Mouse (Mus musculus): ENCODE measurements around the gene Klhl6.

DNA sequence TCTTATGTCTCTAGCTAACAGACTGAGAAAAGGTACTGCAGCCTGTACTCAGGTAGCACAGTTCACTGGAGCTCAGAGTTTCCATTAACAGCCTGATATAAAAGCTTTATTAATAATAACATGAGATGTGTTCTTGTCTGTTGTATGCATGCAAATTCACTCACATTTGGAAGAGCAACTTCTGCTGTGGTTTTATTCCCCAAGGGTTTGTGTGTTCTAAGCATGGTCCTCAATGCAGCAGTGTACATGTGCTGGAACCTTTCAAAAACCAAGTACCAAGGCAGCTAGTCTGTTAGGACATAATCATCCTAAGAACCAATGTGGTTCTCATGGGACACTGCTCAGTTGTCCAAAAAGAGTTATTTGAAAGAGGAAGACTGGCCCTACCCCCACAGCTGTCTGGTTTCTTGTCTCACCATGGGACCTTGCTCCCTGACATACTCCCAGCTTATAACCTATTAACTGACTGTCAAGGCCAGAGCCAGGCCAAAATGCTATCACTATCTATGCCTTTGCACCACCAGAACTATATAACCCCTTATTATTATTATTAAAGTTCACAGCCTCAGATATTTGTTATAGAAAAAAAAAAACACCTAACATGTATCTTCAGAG, 10.0 kb downstream of the Klhl6 start:
- TF ChIP-seq CTCF (conservative IDR thresholded peaks at IDR 0.05 in 1 of 2, IDR thresholded peaks at IDR 0.05 in 1 of 2; ENCODE audit: low read depth in 2 of 2, low read length in 2 of 2) (no peak), MYC (IDR thresholded peaks at IDR 0.05; ENCODE audit: low read depth, low read length) (0 out of 2 replicates have a peak, but pooled peaks have one; percentile 46), NRF1 (IDR thresholded peaks at IDR 0.05; ENCODE audit: low read depth, low read length) (no peak), PAX5 (IDR thresholded peaks at IDR 0.05; ENCODE audit: low read length) (no peak), ZKSCAN1 (IDR thresholded peaks at IDR 0.05; ENCODE audit: borderline replicate concordance, low read depth, low read length) (no peak), EP300 (IDR thresholded peaks at IDR 0.05; ENCODE audit: low read length) (peak; percentile 48; the same call in 1 of the 2 replicates), RAD21 (IDR thresholded peaks at IDR 0.05; ENCODE audit: low read depth, low read length) (no peak), ELF1 (IDR thresholded peaks at IDR 0.05; ENCODE audit: low read depth, low read length) (no peak)
